Mouse (Mus musculus) brain, embryonic 14.5 days (tissue): Measurements from ENCODE around the gene Vwa3b.

Experiments
- CTCF ChIP-seq: fragments of 200-500 bp; IDR thresholded peaks from 2 replicates; pipeline ENCODE4 v1.5.1; 2012; ENCODE audit warnings: inconsistent platforms, mild to moderate bottlenecking, moderate library complexity, borderline replicate concordance; ENCODE audit not compliant: insufficient read depth, insufficient read length; ENCODE audit errors: extremely low read depth
- POLR2A ChIP-seq: fragments of 200-500 bp; IDR thresholded peaks from 2 replicates; pipeline ENCODE4 v1.6.1; 2012; ENCODE audit warnings: mild to moderate bottlenecking, inconsistent platforms, borderline replicate concordance; ENCODE audit not compliant: poor library complexity, insufficient read depth, insufficient read length, severe bottlenecking; ENCODE audit errors: extremely low read depth

DNA sequence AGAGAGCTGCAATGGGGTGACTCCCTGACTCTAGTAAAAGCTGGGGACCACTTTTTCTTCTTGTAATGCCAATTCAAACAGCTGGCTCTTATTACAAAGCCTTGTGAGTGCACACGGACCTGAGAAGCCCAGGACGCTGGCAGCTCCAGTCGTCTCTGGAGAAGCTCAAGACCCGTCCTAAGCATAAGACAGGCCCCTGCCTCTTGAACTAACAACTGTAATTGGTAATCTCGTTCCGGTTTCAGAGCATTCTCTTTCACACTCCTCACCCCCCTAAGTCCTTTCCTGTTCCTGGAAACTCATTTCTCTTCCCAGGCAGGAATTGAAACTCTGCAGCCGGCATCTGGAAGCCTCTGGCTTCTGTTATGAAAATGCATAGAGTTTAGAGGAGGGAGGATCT lies 195.6 kb downstream of the Vwa3b start:
- TF ChIP-seq POLR2A (no peak), CTCF (no peak)
